In genomic region chr17:24733434-24734050, GRCm38 (mm10) we compare ENCODE assay signal across 25 mouse cellular contexts. TPM values are rescaled to one million over a fixed set of nuclear protein-coding genes. Genes with fewer than 3 reads are reported as not detected.
DNase-seq lines count a peak whose midpoint lies in the region; ATAC-seq lines count a peak whose summit lies in the region.
"Had no signal": no experiment of that assay in that cellular context is flagged by ENCODE, and none has a peak within 500 bp of the region (broad histone marks: within the 10 kb centered on the region; RNA-seq: fewer than 3 reads in every experiment).

No protein-coding gene starts in this region.

- H3K4me2 ChIP-seq in forebrain, embryonic 16.5 days (ENCODE audit: low read length) = no peak overlapping the region
- no peak overlapping the region for H3K4me2 ChIP-seq in midbrain, embryonic 13.5 days (replicated peaks)
- no peak overlapping the region for H3K4me2 ChIP-seq in midbrain, embryonic 11.5 days
- H3K4me2 ChIP-seq: hindbrain, embryonic 13.5 days; liver, embryonic 13.5 days; lung, embryonic 14.5 days; neural tube, embryonic 12.5 days had no signal

- no peaks in the 10 kb centered on the region for H3K36me3 ChIP-seq in forebrain, embryonic 16.5 days (ENCODE audit: control insufficient read depth, insufficient read depth)
- H3K36me3 ChIP-seq in forebrain, embryonic 10.5 days (replicated peaks) = no peaks in the 10 kb centered on the region
- H3K36me3 ChIP-seq in midbrain, embryonic 13.5 days = no peaks in the 10 kb centered on the region
- H3K36me3 ChIP-seq in midbrain, embryonic 11.5 days (ENCODE audit: control insufficient read depth, insufficient read depth, low read length) = no peaks in the 10 kb centered on the region
- H3K36me3 ChIP-seq: hindbrain, embryonic 13.5 days; liver, embryonic 13.5 days; neural tube, embryonic 12.5 days had no signal

- no peaks in the 10 kb centered on the region for H3K27me3 ChIP-seq in forebrain, embryonic 16.5 days (replicated peaks; ENCODE audit: control insufficient read depth, insufficient read depth, low read length)
- H3K27me3 ChIP-seq in forebrain, embryonic 10.5 days (ENCODE audit: poor library complexity, severe bottlenecking) = peaks cover 15% of the 10 kb centered on the region; the same call in 1 of the 2 replicates
- H3K27me3 ChIP-seq in midbrain, embryonic 13.5 days = peaks cover 7% of the 10 kb centered on the region; the same call in 1 of the 2 replicates
- no peaks in the 10 kb centered on the region for H3K27me3 ChIP-seq in midbrain, embryonic 11.5 days (ENCODE audit: control insufficient read depth, insufficient read depth, low read length)
- H3K27me3 ChIP-seq: neural tube, embryonic 12.5 days had no signal

- H3K4me3 ChIP-seq in forebrain, embryonic 16.5 days (replicated peaks; ENCODE audit: low read length) = no peak overlapping the region
- H3K4me3 ChIP-seq in forebrain, embryonic 10.5 days = no peak overlapping the region
- no peak overlapping the region for H3K4me3 ChIP-seq in midbrain, embryonic 13.5 days (replicated peaks)
- no peak overlapping the region for H3K4me3 ChIP-seq in midbrain, embryonic 11.5 days (ENCODE audit: low read depth, low read length)
- H3K4me3 ChIP-seq: hindbrain, embryonic 13.5 days; liver, embryonic 13.5 days; neural tube, embryonic 12.5 days had no signal

- H3K9me3 ChIP-seq in forebrain, embryonic 16.5 days (ENCODE audit: control insufficient read depth, low read length) = no peaks in the 10 kb centered on the region
- no peaks in the 10 kb centered on the region for H3K9me3 ChIP-seq in forebrain, embryonic 10.5 days
- H3K9me3 ChIP-seq in midbrain, embryonic 13.5 days = no peaks in the 10 kb centered on the region
- no peaks in the 10 kb centered on the region for H3K9me3 ChIP-seq in midbrain, embryonic 11.5 days (ENCODE audit: control insufficient read depth, low read length)
- H3K9me3 ChIP-seq: hindbrain, embryonic 13.5 days; liver, embryonic 13.5 days; neural tube, embryonic 12.5 days had no signal

- 90% methylated on average over 21 of the region's 21 CpGs for WGBS in forebrain, embryonic 16.5 days
- 90% methylated on average over 21 of the region's 21 CpGs for WGBS in forebrain, embryonic 10.5 days
- 93% methylated on average over 21 of the region's 21 CpGs for WGBS in midbrain, embryonic 13.5 days
- WGBS in midbrain, embryonic 11.5 days = 90% methylated on average over 21 of the region's 21 CpGs

- H3K27ac ChIP-seq in forebrain, embryonic 16.5 days (ENCODE audit: low read length) = no peak overlapping the region
- H3K27ac ChIP-seq in forebrain, embryonic 10.5 days = no peak overlapping the region
- no peak overlapping the region for H3K27ac ChIP-seq in midbrain, embryonic 13.5 days
- no peak overlapping the region for H3K27ac ChIP-seq in midbrain, embryonic 11.5 days (ENCODE audit: low read depth, low read length)
- H3K27ac ChIP-seq: hindbrain, embryonic 13.5 days; kidney, postnatal 0 days; liver, embryonic 13.5 days; neural tube, embryonic 12.5 days had no signal

- peaks cover 10% of the 10 kb centered on the region for H3K4me1 ChIP-seq in forebrain, embryonic 16.5 days (replicated peaks; ENCODE audit: control insufficient read depth, insufficient read depth, low read length)
- H3K4me1 ChIP-seq in forebrain, embryonic 10.5 days = peaks cover 26% of the 10 kb centered on the region
- H3K4me1 ChIP-seq in midbrain, embryonic 13.5 days (replicated peaks) = peaks cover 15% of the 10 kb centered on the region
- peaks cover 11% of the 10 kb centered on the region for H3K4me1 ChIP-seq in midbrain, embryonic 11.5 days (ENCODE audit: control insufficient read depth, insufficient read depth, low read length)

- H3K9ac ChIP-seq in forebrain, embryonic 16.5 days (replicated peaks; ENCODE audit: low read depth, low read length) = 0 out of 2 replicates have a peak overlapping the region, but pooled peaks have one; percentile 24
- 0 out of 2 replicates have a peak overlapping the region, but pooled peaks have one; percentile 36 for H3K9ac ChIP-seq in midbrain, embryonic 13.5 days (replicated peaks)
- no peak overlapping the region for H3K9ac ChIP-seq in midbrain, embryonic 11.5 days (ENCODE audit: low read length)
- H3K9ac ChIP-seq: liver, embryonic 13.5 days; lung, embryonic 14.5 days; neural tube, embryonic 12.5 days had no signal

- DNase-seq in forebrain, embryonic 10.5 days (ENCODE audit: extremely low spot score, low spot score) = no peak
- DNase-seq in kidney, postnatal 10 days = peak; percentile 22
- DNase-seq in kidney, postnatal 25 days = no peak
- no peak for DNase-seq in midbrain, embryonic 11.5 days (ENCODE audit: low spot score, missing footprints)
- DNase-seq in NIH3T3 (ENCODE audit: low read depth) = peak; percentile 40
- no peak for DNase-seq in spleen, postnatal 14 days (ENCODE audit: low spot score in 2 of 2)
- DNase-seq: adrenal gland, postnatal 25 days; cerebellum, adult 8-10 months; cerebellum, postnatal 36 days; heart, postnatal 36 days; left cerebral cortex, postnatal 4 days; liver, embryonic 13.5 days; lung, embryonic 14.5 days; midbrain, embryonic 14.5 days; retina, postnatal 1 day; right cerebral cortex, postnatal 25 days; spleen, adult 18-20 months; thymus, postnatal 25 days had no signal

- no peak for ATAC-seq in forebrain, embryonic 16.5 days
- ATAC-seq in midbrain, embryonic 13.5 days = no peak
- no peak for ATAC-seq in midbrain, embryonic 11.5 days (ENCODE audit: low FRiP score)

RNA-seq across cellular contexts. Expression of gene Msrb1, which starts 2.9 kb away (rescaled TPM):
- 20.0 and 21.1 TPM in 2 replicates for polyA plus RNA-seq in forebrain, embryonic 16.5 days (2015; fragmentation: Nextera tagmentation; extraction: Ambion mirVana)
- polyA plus RNA-seq in forebrain, embryonic 10.5 days (2016; fragmentation: Nextera tagmentation; extraction: Ambion mirVana) = 22.2 and 22.8 TPM in 2 replicates
- 18.0 and 19.6 TPM in 2 replicates for polyA plus RNA-seq in midbrain, embryonic 13.5 days (2015; fragmentation: Nextera tagmentation; extraction: Ambion mirVana)
- polyA plus RNA-seq in midbrain, embryonic 11.5 days (2014; fragmentation: Nextera tagmentation; extraction: Ambion mirVana) = 19.2 and 23.0 TPM in 2 replicates

RNA-seq across cellular contexts. Expression of gene Rpl3l, which starts 5.9 kb away (rescaled TPM):
- polyA plus RNA-seq in forebrain, embryonic 16.5 days (2015; fragmentation: Nextera tagmentation; extraction: Ambion mirVana) = not detected in 2 replicates
- not detected in 2 replicates for polyA plus RNA-seq in forebrain, embryonic 10.5 days (2016; fragmentation: Nextera tagmentation; extraction: Ambion mirVana)
- not detected in 2 replicates for polyA plus RNA-seq in midbrain, embryonic 13.5 days (2015; fragmentation: Nextera tagmentation; extraction: Ambion mirVana)
- not detected in 2 replicates for polyA plus RNA-seq in midbrain, embryonic 11.5 days (2014; fragmentation: Nextera tagmentation; extraction: Ambion mirVana)
- polyA plus RNA-seq: hindbrain, embryonic 13.5 days; liver, embryonic 13.5 days; lung, embryonic 14.5 days; midbrain, embryonic 14.5 days; neural tube, embryonic 12.5 days had no signal

RNA-seq across cellular contexts. Expression of gene Ndufb10, which starts 9.3 kb away (rescaled TPM):
- 220 and 233 TPM in 2 replicates for polyA plus RNA-seq in forebrain, embryonic 16.5 days (2015; fragmentation: Nextera tagmentation; extraction: Ambion mirVana)
- polyA plus RNA-seq in forebrain, embryonic 10.5 days (2016; fragmentation: Nextera tagmentation; extraction: Ambion mirVana) = 190 and 194 TPM in 2 replicates
- polyA plus RNA-seq in midbrain, embryonic 13.5 days (2015; fragmentation: Nextera tagmentation; extraction: Ambion mirVana) = 257 and 260 TPM in 2 replicates
- polyA plus RNA-seq in midbrain, embryonic 11.5 days (2014; fragmentation: Nextera tagmentation; extraction: Ambion mirVana) = 198 and 210 TPM in 2 replicates

RNA-seq across cellular contexts. Expression of gene Rps2, which starts 15.6 kb away (rescaled TPM):
- polyA plus RNA-seq in forebrain, embryonic 16.5 days (2015; fragmentation: Nextera tagmentation; extraction: Ambion mirVana) = 787 and 797 TPM in 2 replicates
- polyA plus RNA-seq in forebrain, embryonic 10.5 days (2016; fragmentation: Nextera tagmentation; extraction: Ambion mirVana) = 1,888 and 1,960 TPM in 2 replicates
- 770 and 771 TPM in 2 replicates for polyA plus RNA-seq in midbrain, embryonic 13.5 days (2015; fragmentation: Nextera tagmentation; extraction: Ambion mirVana)
- polyA plus RNA-seq in midbrain, embryonic 11.5 days (2014; fragmentation: Nextera tagmentation; extraction: Ambion mirVana) = 1,270 and 1,392 TPM in 2 replicates

RNA-seq across cellular contexts. Expression of gene Rnf151, which starts 15.7 kb away (rescaled TPM):
- not detected in 2 replicates for polyA plus RNA-seq in forebrain, embryonic 16.5 days (2015; fragmentation: Nextera tagmentation; extraction: Ambion mirVana)
- polyA plus RNA-seq in forebrain, embryonic 10.5 days (2016; fragmentation: Nextera tagmentation; extraction: Ambion mirVana) = 0.43 and 0.69 TPM in 2 replicates
- not detected in 2 replicates for polyA plus RNA-seq in midbrain, embryonic 13.5 days (2015; fragmentation: Nextera tagmentation; extraction: Ambion mirVana)
- 0.22 TPM in 1 of 2 replicates, not detected in the other for polyA plus RNA-seq in midbrain, embryonic 11.5 days (2014; fragmentation: Nextera tagmentation; extraction: Ambion mirVana)
- polyA plus RNA-seq: embryonic facial prominence, embryonic 14.5 days; heart, embryonic 14.5 days; kidney, postnatal 0 days; neural tube, embryonic 12.5 days had no signal

Comparison
In these comparisons a context has a peak if more than half of its experiments do, and no peak if none do; other contexts are left out.
1. DNase-seq: peak in kidney, postnatal 10 days (single experiment) and NIH3T3 (single experiment); none in forebrain, embryonic 10.5 days (single experiment), kidney, postnatal 25 days (0 of 2), midbrain, embryonic 11.5 days (single experiment) and spleen, postnatal 14 days (0 of 2).